Mouse (Mus musculus): ENCODE measurements around the gene Midn.

GRCm38 (mm10) chr10:80123932-80124562 lies 24.0 kb upstream of the Midn start:
- TF ChIP-seq POLR2A (IDR thresholded peaks at IDR 0.05; ENCODE audit: extremely low read depth, insufficient read depth, low read length) (no peak), CTCF (IDR thresholded peaks at IDR 0.05; ENCODE audit: extremely low read depth, insufficient read depth, low read length) (no peak)
